Mouse (Mus musculus): ENCODE measurements around the gene Mmel1.
A peak's percentile ranks its signal among the peaks of the same experiment; 100 is the strongest.

Gene Mmel1

GRCm38 (mm10) chr4:154864271-154864771 is 5.1 kb upstream of the Mmel1 start:
- peak; percentile 81 to 82 for DNase-seq (ENCODE audit: low spot score in 2 of 2)

- no peak for DNase-seq (ENCODE audit: low spot score in 2 of 2)
Measured at GRCm38 (mm10) chr4:154864961-154865760, 4.2 kb upstream of the Mmel1 start.

GRCm38 (mm10) chr4:154866391-154866790 is 3.0 kb upstream of the Mmel1 start:
- DNase-seq (ENCODE audit: low spot score in 2 of 2): no peak

GRCm38 (mm10) chr4:154867257-154867656 is 2.1 kb upstream of the Mmel1 start:
- DNase-seq (ENCODE audit: low spot score in 2 of 2): no peak

- DNase-seq (ENCODE audit: low spot score in 2 of 2): no peak
Measured at GRCm38 (mm10) chr4:154870721-154871120, 1.3 kb downstream of the Mmel1 start.

- DNase-seq (ENCODE audit: low spot score in 2 of 2): no peak
Measured at GRCm38 (mm10) chr4:154871757-154872251, 2.4 kb downstream of the Mmel1 start.

GRCm38 (mm10) chr4:154873186-154873585 is 3.8 kb downstream of the Mmel1 start:
- DNase-seq (ENCODE audit: low spot score in 2 of 2): no peak

- peak; percentile 81 to 83 for DNase-seq (ENCODE audit: low spot score in 2 of 2)
Measured at GRCm38 (mm10) chr4:154877864-154878548, 8.6 kb downstream of the Mmel1 start.

GRCm38 (mm10) chr4:154880730-154881129 is 11.3 kb downstream of the Mmel1 start:
- DNase-seq (ENCODE audit: low spot score in 2 of 2): no peak

GRCm38 (mm10) chr4:154882014-154882659 is 12.8 kb downstream of the Mmel1 start:
- DNase-seq (ENCODE audit: low spot score in 2 of 2): no peak

- DNase-seq (ENCODE audit: low spot score in 2 of 2): no peak
Measured at GRCm38 (mm10) chr4:154885416-154885815, 16.0 kb downstream of the Mmel1 start.

- no peak for DNase-seq (ENCODE audit: low spot score in 2 of 2)
Measured at GRCm38 (mm10) chr4:154886876-154887592, 17.6 kb downstream of the Mmel1 start.

GRCm38 (mm10) chr4:154887593-154888250 is 18.3 kb downstream of the Mmel1 start:
- DNase-seq (ENCODE audit: low spot score in 2 of 2): no peak

GRCm38 (mm10) chr4:154890887-154891286 is 21.5 kb downstream of the Mmel1 start:
- DNase-seq (ENCODE audit: low spot score in 2 of 2): no peak

GRCm38 (mm10) chr4:154895549-154895948 is 26.2 kb downstream of the Mmel1 start:
- DNase-seq (ENCODE audit: low spot score in 2 of 2): no peak

- no peak for DNase-seq (ENCODE audit: low spot score in 2 of 2)
Measured at GRCm38 (mm10) chr4:154897676-154898465, 28.5 kb downstream of the Mmel1 start.

GRCm38 (mm10) chr4:154898506-154899446 is 29.4 kb downstream of the Mmel1 start, which contains the start of gene Fam213b:
Fam213b (minus strand) TSS chr4:154899135.
- peak; percentile 71 to 76 for DNase-seq (ENCODE audit: low spot score in 2 of 2)

- DNase-seq (ENCODE audit: low spot score in 2 of 2): no peak
Measured at GRCm38 (mm10) chr4:154902371-154902770, 33.0 kb downstream of the Mmel1 start.

Measured in urinary bladder, adult 18-20 months (tissue).